In genomic region chr7:38074514-38074913, GRCm38 (mm10) we compare ENCODE assay signal across 8 mouse cellular contexts. TPM values are rescaled to one million over a fixed set of nuclear protein-coding genes. Genes with fewer than 3 reads are reported as not detected.
DNase-seq lines count a peak whose midpoint lies in the region; ATAC-seq and TF ChIP-seq lines count a peak whose summit lies in the region.

No protein-coding gene starts in this region.

- ATAC-seq in limb, embryonic 13.5 days (ENCODE audit: low FRiP score, low read depth): no peak
- ATAC-seq in stomach, postnatal 0 days (ENCODE audit: low FRiP score, low TSS enrichment): no peak

- no peaks in the 10 kb centered on the region for H3K27me3 ChIP-seq in testis, adult 2 months (ENCODE audit: control insufficient read depth, insufficient read depth, low read length)
- H3K27me3 ChIP-seq in limb, embryonic 13.5 days: 0 out of 2 replicates have a peak, but pooled peaks cover 13% of the 10 kb centered on the region
- no peaks in the 10 kb centered on the region for H3K27me3 ChIP-seq in stomach, postnatal 0 days (ENCODE audit: control insufficient read depth, insufficient read depth, low read length)

- no peak for TF ChIP-seq POLR2A in testis, adult 2 months (IDR thresholded peaks at IDR 0.05; ENCODE audit: control insufficient read depth, low read depth, low read length)

- DNase-seq in cerebellum, adult 18-20 months: peak; percentile 22 to 49
- no peak for DNase-seq in cerebellum, postnatal 4 days (ENCODE audit: low spot score in 2 of 2)
- no peak for DNase-seq in testis, postnatal 14 days (ENCODE audit: low spot score)
- DNase-seq in stomach, postnatal 0 days (ENCODE audit: low spot score): no peak
- DNase-seq in right cerebral cortex, postnatal 4 days: no peak
- DNase-seq in spleen, adult 18-20 months: no peak

- peaks cover 17% of the 10 kb centered on the region for H3K4me1 ChIP-seq in testis, adult 2 months (ENCODE audit: control insufficient read depth, insufficient read depth, low read length)
- H3K4me1 ChIP-seq in limb, embryonic 13.5 days: peaks cover 11% of the 10 kb centered on the region
- H3K4me1 ChIP-seq in stomach, postnatal 0 days (replicated peaks; ENCODE audit: control insufficient read depth, insufficient read depth): no peaks in the 10 kb centered on the region

- no peak for TF ChIP-seq CTCF in testis, adult 2 months (IDR thresholded peaks at IDR 0.05; ENCODE audit: control insufficient read depth, insufficient read depth, insufficient replicate concordance, low read depth, low read length)
- TF ChIP-seq CTCF in stomach, postnatal 0 days (IDR thresholded peaks at IDR 0.05; ENCODE audit: low read depth): no peak

- H3K36me3 ChIP-seq in testis, adult 2 months (ENCODE audit: control insufficient read depth, insufficient read depth, low read length): no peaks in the 10 kb centered on the region
- no peaks in the 10 kb centered on the region for H3K36me3 ChIP-seq in limb, embryonic 13.5 days
- H3K36me3 ChIP-seq in stomach, postnatal 0 days (ENCODE audit: control insufficient read depth, insufficient read depth, low read length): no peaks in the 10 kb centered on the region

- peak overlapping the region; percentile 43 for H3K9ac ChIP-seq in limb, embryonic 13.5 days
- H3K9ac ChIP-seq in stomach, postnatal 0 days (ENCODE audit: low read length): no peak overlapping the region

- peak overlapping the region; percentile 49 for H3K4me2 ChIP-seq in limb, embryonic 13.5 days (replicated peaks)
- peak overlapping the region; percentile 20; the same call in 1 of the 2 replicates for H3K4me2 ChIP-seq in stomach, postnatal 0 days (replicated peaks; ENCODE audit: low read depth)

- H3K9me3 ChIP-seq in limb, embryonic 13.5 days: no peaks in the 10 kb centered on the region
- no peaks in the 10 kb centered on the region for H3K9me3 ChIP-seq in stomach, postnatal 0 days (ENCODE audit: control insufficient read depth, low read length)

- no peak for TF ChIP-seq EP300 in stomach, postnatal 0 days (optimal IDR thresholded peaks at IDR 0.05)

- H3K27ac ChIP-seq in testis, adult 2 months (ENCODE audit: control insufficient read depth, insufficient read depth, low read depth, low read length): no peak overlapping the region
- H3K27ac ChIP-seq in limb, embryonic 13.5 days: no peak overlapping the region
- H3K27ac ChIP-seq in stomach, postnatal 0 days (replicated peaks): no peak overlapping the region

- H3K4me3 ChIP-seq in testis, adult 2 months (ENCODE audit: control insufficient read depth, low read depth, low read length): peak overlapping the region; percentile 0; the same call in 1 of the 2 replicates
- 0 out of 2 replicates have a peak overlapping the region, but pooled peaks have one; percentile 14 for H3K4me3 ChIP-seq in limb, embryonic 13.5 days
- no peak overlapping the region for H3K4me3 ChIP-seq in stomach, postnatal 0 days (ENCODE audit: low read depth, low read length)

- 4% methylated on average over 14 of the region's 14 CpGs for WGBS in limb, embryonic 13.5 days
- 14% methylated on average over 14 of the region's 14 CpGs for WGBS in stomach, postnatal 0 days

RNA-seq across cellular contexts. Expression of gene Ccne1, which starts 32.8 kb away (rescaled TPM):
- polyA plus RNA-seq in testis, adult 2 months (2012; rRNA removed): 5.7 and 5.9 TPM in 2 replicates
- 76.3 and 77.5 TPM in 2 replicates for polyA plus RNA-seq in limb, embryonic 13.5 days (2015; fragmentation: Nextera tagmentation; extraction: Ambion mirVana)
- polyA plus RNA-seq in stomach, postnatal 0 days (2015; fragmentation: Nextera tagmentation; extraction: Ambion mirVana): 14.2 and 15.3 TPM in 2 replicates

RNA-seq across cellular contexts. Expression of gene Uri1, which starts 51.2 kb away (rescaled TPM):
- 50.4 and 59.4 TPM in 2 replicates for polyA plus RNA-seq in testis, adult 2 months (2012; rRNA removed)
- 42.3 and 42.6 TPM in 2 replicates for polyA plus RNA-seq in limb, embryonic 13.5 days (2015; fragmentation: Nextera tagmentation; extraction: Ambion mirVana)
- 28.0 and 31.6 TPM in 2 replicates for polyA plus RNA-seq in stomach, postnatal 0 days (2015; fragmentation: Nextera tagmentation; extraction: Ambion mirVana)

Comparison
In these comparisons a context has a peak if more than half of its experiments do, and no peak if none do; other contexts are left out.
1. DNase-seq: peak in cerebellum, adult 18-20 months (2 of 2); none in cerebellum, postnatal 4 days (0 of 2), testis, postnatal 14 days (single experiment), stomach, postnatal 0 days (single experiment), right cerebral cortex, postnatal 4 days (single experiment) and spleen, adult 18-20 months (0 of 2).